Mouse (Mus musculus): ENCODE data around the gene Inpp5f. TPM values are rescaled to one million over a fixed set of nuclear protein-coding genes. Genes with fewer than 3 reads are reported as not detected.
A peak's percentile ranks its signal among the peaks of the same experiment; 100 is the strongest.

Gene Inpp5f
- polyA plus RNA-seq, 1 experiment from 2014 or later = 18.0 TPM

- no peaks in the 10 kb centered on the region for H3K36me3 ChIP-seq
- 88% methylated on average over 6 of the region's 6 CpGs for WGBS
- H3K4me1 ChIP-seq = peaks cover 23% of the 10 kb centered on the region
- H3K9me3 ChIP-seq = no peaks in the 10 kb centered on the region
- H3K4me3 ChIP-seq = peak overlapping the region; percentile 93
- peak overlapping the region; percentile 94 for H3K27ac ChIP-seq
- no peaks in the 10 kb centered on the region for H3K27me3 ChIP-seq (ENCODE audit: insufficient read depth, poor library complexity, severe bottlenecking)
- DNase-seq (ENCODE audit: low spot score) = no peak
These were observed 638 bp upstream of the Inpp5f start for GRCm38 (mm10) chr7:128610490-128610889.

DNA sequence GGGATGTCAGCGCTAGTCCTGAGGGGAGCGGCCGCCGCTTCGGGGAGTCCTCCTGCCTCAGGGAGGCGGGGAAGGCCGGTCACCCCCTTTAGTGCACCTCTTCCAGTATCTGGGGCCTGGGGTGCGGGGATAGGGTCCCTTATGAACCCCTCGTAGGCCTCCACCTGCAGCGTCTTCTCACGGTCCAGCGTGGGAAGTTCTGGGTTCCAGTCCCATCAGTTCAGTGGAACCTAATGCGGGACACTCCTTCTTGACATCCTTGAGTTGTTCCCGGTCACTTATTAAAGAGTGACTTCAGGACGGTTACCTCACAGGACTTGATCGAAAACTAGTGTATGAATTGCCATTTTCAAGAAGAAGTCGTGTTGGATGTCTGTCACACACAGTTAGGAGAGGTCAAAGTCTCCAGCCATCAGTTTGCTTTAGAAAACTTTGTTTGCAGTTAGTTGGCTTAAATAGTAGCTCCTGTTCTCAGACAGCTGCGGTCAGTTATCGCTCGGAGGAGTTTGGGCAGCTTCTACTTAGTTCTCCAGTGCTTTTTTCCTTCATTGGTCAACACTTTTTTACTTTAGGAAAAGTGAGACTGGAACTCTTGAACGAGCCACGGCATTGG, 777 bp downstream of the Inpp5f start:
- no peak for DNase-seq (ENCODE audit: low spot score)
- 17% methylated on average over 22 of the region's 22 CpGs for WGBS
- H3K27ac ChIP-seq = peak overlapping the region; percentile 94

GRCm38 (mm10) chr7:128612521-128613181, 1.5 kb downstream of the Inpp5f start:
- H3K27me3 ChIP-seq (ENCODE audit: insufficient read depth, poor library complexity, severe bottlenecking) = no peaks in the 10 kb centered on the region
- H3K9me3 ChIP-seq = no peaks in the 10 kb centered on the region
- no peaks in the 10 kb centered on the region for H3K36me3 ChIP-seq
- no peak overlapping the region for H3K27ac ChIP-seq
- no peak for DNase-seq (ENCODE audit: low spot score)
- WGBS = 65% methylated on average over 12 of the region's 12 CpGs
- peak overlapping the region; percentile 93; the same call in 1 of the 2 replicates for H3K4me3 ChIP-seq
- H3K4me1 ChIP-seq = peaks cover 23% of the 10 kb centered on the region

More for the DNA sequence above, 777 bp downstream of the Inpp5f start:
- Histone ChIP-seq H3K36me3 (no peaks in the 10 kb centered on the region), H3K4me1 (peaks cover 23% of the 10 kb centered on the region), H3K4me3 (peak overlapping the region; percentile 93), H3K9me3 (no peaks in the 10 kb centered on the region), H3K27me3 (ENCODE audit: insufficient read depth, poor library complexity, severe bottlenecking) (no peaks in the 10 kb centered on the region)

- no peak for DNase-seq (ENCODE audit: low spot score)
- Histone ChIP-seq H3K27ac (no peak overlapping the region), H3K9me3 (no peaks in the 10 kb centered on the region), H3K4me1 (peaks cover 23% of the 10 kb centered on the region), H3K36me3 (no peaks in the 10 kb centered on the region), H3K4me3 (no peak overlapping the region), H3K27me3 (ENCODE audit: insufficient read depth, poor library complexity, severe bottlenecking) (no peaks in the 10 kb centered on the region)
- WGBS = 82% methylated on average over 2 of the region's 2 CpGs
These were observed 2.5 kb downstream of the Inpp5f start for GRCm38 (mm10) chr7:128613578-128613977.

GRCm38 (mm10) chr7:128617587-128617986, 6.5 kb downstream of the Inpp5f start:
- WGBS = 84% methylated on average over 1 of the region's 1 CpGs
- Histone ChIP-seq H3K4me1 (peaks cover 5% of the 10 kb centered on the region), H3K4me3 (no peak overlapping the region), H3K9me3 (no peaks in the 10 kb centered on the region), H3K36me3 (no peaks in the 10 kb centered on the region), H3K27me3 (ENCODE audit: insufficient read depth, poor library complexity, severe bottlenecking) (no peaks in the 10 kb centered on the region), H3K27ac (no peak overlapping the region)
- no peak for DNase-seq (ENCODE audit: low spot score)

DNA sequence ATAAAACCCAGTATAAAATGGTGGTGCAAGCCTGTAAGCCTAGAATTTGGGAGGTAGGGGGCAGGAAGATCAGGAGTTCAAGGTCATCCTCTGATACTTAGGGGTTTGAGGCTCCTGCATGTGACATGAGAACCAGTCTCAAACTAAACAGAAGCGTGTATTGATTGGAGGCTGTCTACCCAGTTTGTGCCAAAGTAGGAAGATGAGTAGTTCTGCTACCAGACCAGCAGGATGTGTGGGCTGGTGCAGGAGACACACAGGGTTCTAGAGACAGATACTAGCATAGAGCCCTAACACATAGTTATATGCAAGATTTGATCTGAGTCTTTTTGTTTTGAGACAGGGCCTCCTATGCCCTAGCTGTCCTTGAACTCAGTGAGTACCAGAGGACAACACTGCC, 9.1 kb downstream of the Inpp5f start:
- Histone ChIP-seq H3K4me1 (peaks cover 3% of the 10 kb centered on the region; the same call in 1 of the 2 replicates), H3K4me3 (no peak overlapping the region), H3K9me3 (no peaks in the 10 kb centered on the region), H3K27ac (no peak overlapping the region), H3K36me3 (no peaks in the 10 kb centered on the region), H3K27me3 (ENCODE audit: insufficient read depth, poor library complexity, severe bottlenecking) (no peaks in the 10 kb centered on the region)
- DNase-seq (ENCODE audit: low spot score) = no peak
- 92% methylated on average over 1 of the region's 1 CpGs for WGBS

DNA sequence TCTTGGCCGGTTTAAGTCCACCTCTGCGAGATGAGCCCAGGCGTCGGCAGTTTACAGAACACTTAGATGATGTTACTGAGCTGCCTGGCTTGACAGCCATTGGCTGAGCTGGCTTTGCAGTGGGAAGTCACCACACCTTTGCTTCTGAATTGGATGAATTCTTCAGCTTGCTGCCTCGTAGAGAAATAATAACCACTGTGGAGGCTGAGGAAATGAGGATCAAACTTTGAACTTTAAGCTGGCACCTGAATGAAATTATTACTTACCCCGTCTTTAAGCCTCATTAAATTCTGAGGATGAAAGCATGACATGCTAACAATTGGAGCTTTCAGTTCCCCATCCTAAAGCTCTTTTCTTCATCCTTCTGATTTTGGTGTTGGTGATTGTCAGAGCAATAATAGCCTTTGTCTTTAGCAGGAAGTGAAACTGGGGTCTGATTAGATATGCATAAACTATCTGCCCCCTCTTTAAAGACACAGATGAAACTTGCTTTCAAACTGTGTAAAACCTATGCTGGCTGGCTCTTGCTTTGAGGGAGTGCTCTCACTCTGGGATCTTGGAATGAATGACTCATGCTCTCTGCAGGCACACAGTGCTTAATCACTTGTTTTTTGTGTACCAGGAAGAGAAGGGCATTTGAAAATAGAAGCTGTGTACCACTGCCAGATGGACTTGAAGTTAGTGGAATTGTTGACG, 11.3 kb downstream of the Inpp5f start:
- Histone ChIP-seq H3K27ac (peak overlapping the region; percentile 7; the same call in 1 of the 2 replicates), H3K4me1 (0 out of 2 replicates have a peak, but pooled peaks cover 3% of the 10 kb centered on the region), H3K4me3 (no peak overlapping the region), H3K27me3 (ENCODE audit: insufficient read depth, poor library complexity, severe bottlenecking) (no peaks in the 10 kb centered on the region), H3K9me3 (no peaks in the 10 kb centered on the region), H3K36me3 (no peaks in the 10 kb centered on the region)
- DNase-seq (ENCODE audit: low spot score) = no peak
- WGBS = 66% methylated on average over 7 of the region's 7 CpGs

DNA sequence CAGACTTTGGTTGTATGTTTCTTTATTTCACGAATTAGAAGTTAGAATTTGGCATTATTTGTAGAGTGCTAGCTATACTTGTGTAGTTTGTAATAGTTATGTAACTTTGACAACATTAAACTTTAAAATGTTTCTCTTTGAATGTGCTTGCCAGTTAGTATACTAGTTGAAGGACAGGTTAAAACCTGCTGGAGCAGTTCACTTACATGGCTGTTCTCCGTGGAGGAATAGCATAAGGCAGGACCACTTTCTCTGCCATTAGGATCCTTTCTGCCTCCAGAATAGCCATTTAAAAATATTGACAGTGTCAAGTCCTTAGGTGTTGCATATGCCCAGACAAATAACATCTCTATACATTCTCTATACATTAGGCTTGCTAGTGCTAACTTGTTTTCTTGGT, 11.9 kb downstream of the Inpp5f start:
- DNase-seq (ENCODE audit: low spot score) = no peak
- H3K4me3 ChIP-seq = no peak overlapping the region
- H3K27ac ChIP-seq = no peak overlapping the region
- H3K9me3 ChIP-seq = no peaks in the 10 kb centered on the region
- no peaks in the 10 kb centered on the region for H3K36me3 ChIP-seq
- no peaks in the 10 kb centered on the region for H3K27me3 ChIP-seq (ENCODE audit: insufficient read depth, poor library complexity, severe bottlenecking)
- WGBS = 66% methylated on average over 2 of the region's 2 CpGs
- 0 out of 2 replicates have a peak, but pooled peaks cover 3% of the 10 kb centered on the region for H3K4me1 ChIP-seq

- Histone ChIP-seq H3K9me3 (no peaks in the 10 kb centered on the region), H3K27ac (no peak overlapping the region), H3K4me1 (0 out of 2 replicates have a peak, but pooled peaks cover 3% of the 10 kb centered on the region), H3K4me3 (no peak overlapping the region), H3K27me3 (ENCODE audit: insufficient read depth, poor library complexity, severe bottlenecking) (no peaks in the 10 kb centered on the region), H3K36me3 (no peaks in the 10 kb centered on the region)
- no peak for DNase-seq (ENCODE audit: low spot score)
- WGBS = 92% methylated on average over 2 of the region's 2 CpGs
These were observed 14.3 kb downstream of the Inpp5f start for GRCm38 (mm10) chr7:128625382-128625781.

- WGBS = 76% methylated on average over 5 of the region's 5 CpGs
These were observed 15.5 kb downstream of the Inpp5f start for GRCm38 (mm10) chr7:128626601-128627000.

GRCm38 (mm10) chr7:128627251-128627650, 16.1 kb downstream of the Inpp5f start:
- Histone ChIP-seq H3K4me1 (0 out of 2 replicates have a peak, but pooled peaks cover under 1% of the 10 kb centered on the region), H3K36me3 (no peaks in the 10 kb centered on the region), H3K4me3 (no peak overlapping the region), H3K9me3 (no peaks in the 10 kb centered on the region), H3K27me3 (ENCODE audit: insufficient read depth, poor library complexity, severe bottlenecking) (no peaks in the 10 kb centered on the region), H3K27ac (no peak overlapping the region)
- DNase-seq (ENCODE audit: low spot score) = no peak
- WGBS = 78% methylated on average over 2 of the region's 2 CpGs

More at GRCm38 (mm10) chr7:128626601-128627000, 15.5 kb downstream of the Inpp5f start:
- H3K4me1 ChIP-seq = 0 out of 2 replicates have a peak, but pooled peaks cover 3% of the 10 kb centered on the region
- H3K27ac ChIP-seq = no peak overlapping the region
- H3K4me3 ChIP-seq = no peak overlapping the region
- no peaks in the 10 kb centered on the region for H3K9me3 ChIP-seq
- DNase-seq (ENCODE audit: low spot score) = no peak
- no peaks in the 10 kb centered on the region for H3K36me3 ChIP-seq
- H3K27me3 ChIP-seq (ENCODE audit: insufficient read depth, poor library complexity, severe bottlenecking) = no peaks in the 10 kb centered on the region

DNA sequence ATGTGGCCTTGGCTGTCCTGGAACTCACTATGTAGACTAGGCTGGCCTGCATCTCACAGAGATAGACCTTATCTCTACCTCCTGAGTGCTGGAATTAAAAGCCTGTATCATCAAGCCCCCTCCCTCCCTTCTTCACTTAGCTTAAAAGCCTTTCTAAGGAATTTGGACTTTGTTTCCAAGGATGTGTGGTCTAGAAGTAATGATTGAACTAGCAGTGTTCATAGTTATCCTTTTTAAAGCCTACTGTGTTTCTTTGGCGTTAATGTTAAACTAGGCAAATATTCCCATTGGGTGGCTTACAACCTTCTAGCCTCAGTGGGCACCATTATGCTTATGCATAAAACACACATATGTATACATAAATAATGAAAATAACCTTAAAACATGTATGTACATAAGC, 16.6 kb downstream of the Inpp5f start:
- Histone ChIP-seq H3K36me3 (no peaks in the 10 kb centered on the region), H3K4me1 (no peaks in the 10 kb centered on the region), H3K4me3 (no peak overlapping the region), H3K9me3 (no peaks in the 10 kb centered on the region), H3K27ac (no peak overlapping the region), H3K27me3 (ENCODE audit: insufficient read depth, poor library complexity, severe bottlenecking) (no peaks in the 10 kb centered on the region)
- WGBS = 88% methylated on average over 1 of the region's 1 CpGs
- DNase-seq (ENCODE audit: low spot score) = no peak

DNA sequence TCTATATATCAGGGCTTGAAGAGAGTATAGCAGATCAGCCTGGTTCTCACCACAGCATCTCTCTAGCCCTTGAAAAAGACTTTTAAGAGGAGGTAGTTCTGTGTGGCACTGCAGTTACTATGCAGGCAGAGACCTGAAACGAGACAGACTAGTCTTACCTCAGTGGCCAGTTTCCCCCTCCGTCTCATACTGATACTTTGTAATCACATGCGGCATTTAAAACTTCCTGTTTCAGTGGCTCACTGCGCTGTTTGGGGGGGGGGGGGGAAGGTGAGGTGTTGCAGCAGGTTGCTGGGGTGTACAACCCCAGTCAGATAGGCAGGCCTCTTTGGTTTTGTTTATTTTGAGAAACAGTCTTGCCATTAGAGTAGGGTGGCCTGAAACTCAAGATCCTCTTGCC, 22.0 kb downstream of the Inpp5f start:
- H3K27ac ChIP-seq = no peak overlapping the region
- no peak overlapping the region for H3K4me3 ChIP-seq
- 0 out of 2 replicates have a peak, but pooled peaks cover 11% of the 10 kb centered on the region for H3K36me3 ChIP-seq
- DNase-seq (ENCODE audit: low spot score) = no peak
- H3K4me1 ChIP-seq = no peaks in the 10 kb centered on the region
- 62% methylated on average over 4 of the region's 4 CpGs for WGBS
- H3K27me3 ChIP-seq (ENCODE audit: insufficient read depth, poor library complexity, severe bottlenecking) = no peaks in the 10 kb centered on the region
- no peaks in the 10 kb centered on the region for H3K9me3 ChIP-seq
